Mouse (Mus musculus) ES-CJ7 (cell line): ENCODE measurements around the gene Myo15b.
A peak's percentile ranks its signal among the peaks of the same experiment; 100 is the strongest.

ENCODE experiments used
- DNase-seq: peaks from one replicate; pipeline ENCODE4 v3.0.0; 2011; ENCODE audit warnings: low read depth, low spot score

The Myo15b gene

DNA sequence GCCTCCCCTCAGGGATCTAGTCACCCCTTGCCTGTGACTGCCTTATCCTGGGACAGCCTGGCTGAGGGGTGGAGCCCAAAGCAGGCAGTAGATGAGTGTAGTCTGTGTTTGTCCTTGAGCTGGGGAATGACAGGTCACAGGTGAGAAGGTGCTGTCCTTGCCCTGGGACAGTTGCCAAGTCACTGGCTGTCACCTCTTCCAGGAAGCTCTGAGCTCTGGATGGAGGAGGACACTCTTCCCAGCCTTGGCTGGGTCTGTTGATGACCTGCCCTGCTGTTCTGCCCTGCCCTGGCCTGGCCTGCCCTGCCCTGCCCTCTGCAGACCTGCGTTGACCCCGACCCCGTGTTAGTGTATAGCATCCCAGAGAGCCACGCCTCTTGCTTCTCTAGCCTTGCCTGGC is 14.2 kb downstream of the Myo15b start:
- DNase-seq = no peak

DNA sequence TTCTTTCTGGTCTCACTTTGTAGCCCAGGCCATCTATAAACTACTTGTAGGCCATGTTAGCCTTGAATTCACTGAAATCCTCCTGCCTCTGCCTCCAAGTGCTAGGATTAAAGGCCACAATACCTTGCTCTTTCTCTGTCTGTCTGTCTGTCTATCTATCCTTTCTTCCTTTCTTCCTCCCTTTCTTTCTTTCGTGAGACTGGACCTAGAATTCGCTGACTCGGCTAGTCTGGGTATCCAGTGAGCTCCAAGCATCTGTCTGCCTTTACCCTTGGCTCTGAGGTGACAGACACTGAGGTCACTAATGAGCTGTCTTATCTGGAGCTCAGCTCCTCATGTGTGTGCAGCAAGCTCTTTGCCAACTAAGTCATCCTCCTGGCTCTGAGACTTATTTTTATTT is 17.7 kb downstream of the Myo15b start:
- DNase-seq = no peak

DNA sequence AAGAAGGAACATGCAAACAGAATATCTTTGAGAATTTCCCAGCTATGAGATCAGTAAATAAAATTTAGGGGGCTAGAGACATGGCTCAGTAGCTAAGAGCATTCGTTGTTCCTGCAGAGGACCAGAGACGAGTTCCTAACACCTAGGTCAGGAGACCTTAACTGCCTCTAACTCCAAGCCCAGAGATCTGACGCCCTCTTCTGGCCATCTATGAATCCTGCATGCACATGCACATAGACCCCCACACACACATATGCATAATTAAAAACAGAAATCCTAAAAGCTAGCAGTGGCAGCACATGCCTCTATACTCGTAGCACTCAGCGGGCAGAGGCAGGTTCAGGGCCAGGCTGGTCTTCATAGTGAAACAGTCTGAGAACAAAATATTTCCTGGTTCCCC is 18.2 kb downstream of the Myo15b start:
- peak; percentile 53 for DNase-seq

DNA sequence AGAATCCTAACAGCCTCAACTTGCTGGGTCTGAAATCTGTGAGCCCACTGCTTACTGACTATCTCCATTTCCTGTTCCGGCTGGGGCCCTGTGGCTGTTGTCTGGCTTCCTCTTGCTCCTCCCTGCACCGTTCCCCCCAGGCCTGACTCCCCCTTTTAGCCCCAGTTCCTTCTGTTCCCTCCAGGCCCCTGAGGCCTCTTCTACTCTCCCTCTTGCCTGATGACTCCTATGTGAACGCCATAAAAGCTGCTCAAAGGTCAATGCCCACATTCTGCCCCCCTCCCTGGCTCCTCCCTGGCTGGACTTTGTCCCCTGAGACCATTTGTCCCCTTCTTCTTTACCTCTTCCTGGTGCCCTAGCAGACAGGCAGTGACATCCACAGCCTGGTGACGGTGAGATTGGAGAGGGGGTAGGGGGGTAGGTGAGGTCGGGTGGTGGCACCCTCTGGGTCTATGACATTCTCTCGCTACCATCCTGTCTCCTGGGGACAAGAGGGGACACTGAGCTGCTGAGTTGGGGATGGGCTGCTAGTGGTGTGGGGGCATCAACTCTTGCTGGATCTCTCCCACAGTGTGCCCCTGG is 19.1 kb downstream of the Myo15b start:
- no peak for DNase-seq

DNA sequence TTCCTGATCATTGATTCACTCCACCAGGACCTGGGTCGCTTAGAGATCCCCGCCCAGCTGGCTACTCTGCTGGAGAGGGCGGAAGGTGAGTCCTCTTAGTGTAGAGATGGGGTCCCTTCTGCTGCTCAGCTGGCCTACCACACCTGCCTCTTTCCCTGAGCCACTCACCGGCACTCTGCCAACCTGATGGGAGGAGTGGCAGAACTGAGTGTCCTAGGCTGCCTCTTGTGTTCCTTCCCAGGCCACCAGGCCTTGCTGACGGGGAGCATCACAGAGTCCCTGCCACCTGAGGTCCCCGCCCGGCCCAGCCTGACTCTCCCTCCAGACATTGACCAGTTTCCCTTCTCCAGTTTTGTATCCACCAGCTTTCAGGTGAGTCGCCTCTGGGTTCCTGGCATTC is 19.9 kb downstream of the Myo15b start:
- no peak for DNase-seq

DNA sequence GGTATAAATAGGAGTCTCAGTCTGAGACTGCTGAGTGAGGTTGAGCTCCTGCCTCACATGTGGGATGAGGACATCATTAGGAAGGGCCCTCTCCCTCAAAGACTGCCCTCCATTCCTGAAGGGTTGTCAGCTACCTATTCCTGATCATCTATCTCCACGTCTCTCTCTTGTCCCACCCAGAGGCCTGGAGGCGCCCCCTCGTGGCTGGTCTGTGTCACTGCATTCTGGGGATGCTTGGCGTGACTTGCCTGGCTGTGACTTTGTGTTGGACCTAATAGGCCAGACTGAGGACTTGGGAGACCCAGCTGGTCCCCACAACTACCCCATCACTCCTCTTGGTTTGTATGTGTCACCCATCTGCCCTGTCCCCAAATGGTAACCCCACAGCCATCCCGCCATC is 22.8 kb downstream of the Myo15b start:
- peak; percentile 73 for DNase-seq

DNA sequence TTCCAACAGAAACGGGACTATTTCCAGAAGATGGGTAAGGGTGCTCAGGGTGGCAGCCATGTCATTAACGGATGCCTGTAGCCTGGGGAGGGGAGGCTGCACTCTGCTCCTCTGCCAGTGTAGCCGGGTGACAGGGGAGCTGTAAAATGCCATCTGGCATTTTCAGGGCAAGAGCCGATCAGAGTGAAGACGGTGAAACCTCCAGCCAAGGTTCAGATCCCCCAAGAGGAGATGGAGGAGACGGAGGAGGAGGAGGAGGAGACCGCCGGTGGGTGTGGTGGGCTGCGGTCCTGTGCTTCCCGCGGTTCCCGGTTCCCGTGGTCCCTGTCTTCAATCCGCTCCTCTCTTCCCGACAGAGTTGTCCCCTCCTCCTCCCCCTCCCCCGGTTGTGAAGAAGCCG is 25.0 kb downstream of the Myo15b start:
- DNase-seq = no peak

DNA sequence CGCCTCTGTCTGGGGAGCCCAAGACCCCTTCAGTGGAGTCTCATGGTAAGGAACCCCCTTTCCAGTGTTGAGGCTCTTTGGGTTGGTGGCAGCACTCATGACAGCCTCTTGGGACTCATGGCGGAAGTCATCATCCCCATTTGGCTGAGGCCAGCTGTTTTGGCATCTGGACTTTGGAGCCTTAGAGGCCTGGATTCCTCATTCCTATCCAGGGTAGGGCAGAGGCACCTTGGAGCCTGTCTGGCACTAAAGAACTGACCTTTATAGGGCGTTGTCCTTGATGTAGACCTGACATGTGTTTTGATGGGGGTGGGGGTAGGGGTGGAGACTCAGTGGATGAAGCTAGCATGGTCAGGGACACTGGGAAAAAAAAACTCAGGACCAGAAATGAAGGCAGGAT is 26.2 kb downstream of the Myo15b start:
- DNase-seq = peak; percentile 62

DNA sequence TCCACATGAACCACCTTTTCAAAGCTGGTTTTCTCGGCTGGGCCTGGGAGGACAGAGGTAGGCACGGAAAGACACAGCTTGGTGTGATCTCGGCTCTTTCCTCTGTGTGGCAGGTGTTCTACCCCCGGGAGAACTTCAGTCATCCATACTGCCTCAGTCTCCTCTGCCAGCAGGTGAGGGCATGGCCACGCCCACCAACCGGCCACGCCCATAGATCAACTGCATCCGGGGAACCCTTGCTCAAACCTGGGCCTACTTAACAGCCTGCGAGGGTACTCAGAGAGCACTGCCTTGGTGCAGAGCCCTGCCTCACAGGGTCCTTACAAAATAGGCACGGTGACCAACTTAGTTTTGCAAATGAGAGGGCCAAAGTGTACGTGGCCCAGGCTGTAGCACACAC is 27.1 kb downstream of the Myo15b start:
- DNase-seq = peak; percentile 75

DNA sequence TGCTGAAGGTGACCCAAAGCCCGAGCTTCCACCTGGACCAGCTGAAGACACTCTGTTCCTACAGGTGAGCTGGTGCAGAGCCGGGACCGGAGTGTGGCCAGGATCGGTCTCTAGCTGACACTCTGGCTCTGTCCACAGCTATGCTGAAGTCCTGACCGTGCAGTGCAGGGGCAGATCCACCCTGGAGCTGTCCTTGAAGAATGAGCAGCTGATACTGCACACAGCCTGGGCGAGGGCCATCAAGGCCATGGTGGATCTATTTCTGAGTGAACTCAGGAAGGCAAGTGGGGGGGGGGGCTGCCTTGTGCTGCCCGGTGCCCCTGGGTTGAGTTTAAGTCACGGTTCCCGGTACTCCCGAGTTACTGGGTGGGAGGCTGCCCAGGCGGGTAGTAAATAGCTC is 28.2 kb downstream of the Myo15b start:
- no peak for DNase-seq

DNA sequence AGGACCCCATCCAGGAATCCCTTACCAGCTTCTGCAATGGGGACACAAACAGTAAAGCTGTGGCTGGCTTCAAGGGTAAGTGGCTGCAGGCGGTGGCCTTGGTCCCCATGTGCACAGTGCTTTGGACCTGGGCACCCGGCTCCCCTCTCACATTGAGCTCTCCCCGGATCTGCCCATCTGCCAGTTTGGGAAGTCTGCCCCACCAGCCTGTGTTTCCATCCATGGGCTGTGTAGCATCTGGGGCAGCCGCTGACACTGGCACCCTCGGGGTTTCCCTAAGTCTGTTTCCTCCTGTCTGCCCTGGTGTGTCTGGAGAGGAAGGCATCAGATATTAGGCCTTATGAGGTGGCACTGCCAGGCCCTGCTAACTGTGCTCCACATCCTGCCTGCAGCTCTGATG is 29.8 kb downstream of the Myo15b start:
- DNase-seq = no peak

DNA sequence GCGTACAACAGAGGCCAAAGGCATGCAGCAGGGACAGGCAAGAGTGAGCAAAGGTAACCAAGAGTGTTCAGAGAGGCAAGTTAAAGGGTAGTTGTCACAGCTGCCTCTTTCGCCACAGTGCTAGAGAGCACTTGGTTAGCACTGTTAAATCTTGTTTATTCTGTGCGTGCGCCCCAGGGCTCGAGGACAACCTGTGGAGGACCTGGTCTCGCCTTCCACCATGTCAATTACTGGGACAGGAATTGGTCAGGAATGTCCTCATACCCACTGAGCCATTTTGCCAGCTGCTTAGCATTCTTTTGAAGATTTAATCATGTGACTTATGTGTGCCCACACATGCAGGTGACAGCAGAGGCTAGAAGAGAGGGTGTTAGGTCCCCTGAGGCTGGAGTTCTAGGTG is 31.0 kb downstream of the Myo15b start:
- DNase-seq = no peak

DNA sequence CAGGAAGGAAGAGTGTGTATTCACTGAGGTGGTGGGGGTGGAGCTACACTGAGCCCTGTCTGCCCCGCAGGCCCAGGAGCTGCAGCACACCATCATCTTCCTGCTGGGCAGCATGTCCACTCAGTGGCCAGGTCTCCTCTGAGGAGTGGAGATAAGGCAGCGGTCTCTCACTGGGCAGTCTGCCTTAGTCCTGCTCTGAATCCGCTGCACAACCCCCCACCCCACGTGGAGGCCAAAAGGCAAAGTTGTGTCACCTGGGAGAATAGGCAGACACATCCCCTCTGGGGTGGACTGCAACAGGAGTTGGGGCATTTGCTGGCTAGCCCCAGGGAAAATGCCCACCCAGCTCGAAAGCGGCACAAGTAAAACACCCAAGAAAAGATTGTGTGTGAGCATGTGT is 34.0 kb downstream of the Myo15b start:
- no peak for DNase-seq

DNA sequence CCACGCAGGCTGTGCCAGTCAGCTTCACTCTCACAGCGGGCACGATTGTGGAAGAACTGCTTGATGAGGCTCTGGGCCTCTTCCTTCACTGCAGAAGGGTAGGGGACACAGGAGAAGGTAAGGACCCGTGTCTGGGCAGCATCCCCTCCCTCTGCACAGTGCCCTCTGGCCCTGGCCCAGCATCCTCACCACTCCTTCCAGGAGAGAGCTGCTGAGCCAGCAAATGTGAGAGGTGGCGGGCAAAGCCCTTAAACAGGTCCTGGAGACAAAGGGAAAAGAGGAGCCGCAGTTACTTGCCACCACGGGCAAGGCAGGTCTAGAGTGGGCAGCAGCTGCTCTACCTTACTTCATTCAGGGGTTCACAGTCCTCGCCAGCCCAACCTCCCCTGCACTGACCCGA is 34.9 kb downstream of the Myo15b start:
- DNase-seq = no peak

DNA sequence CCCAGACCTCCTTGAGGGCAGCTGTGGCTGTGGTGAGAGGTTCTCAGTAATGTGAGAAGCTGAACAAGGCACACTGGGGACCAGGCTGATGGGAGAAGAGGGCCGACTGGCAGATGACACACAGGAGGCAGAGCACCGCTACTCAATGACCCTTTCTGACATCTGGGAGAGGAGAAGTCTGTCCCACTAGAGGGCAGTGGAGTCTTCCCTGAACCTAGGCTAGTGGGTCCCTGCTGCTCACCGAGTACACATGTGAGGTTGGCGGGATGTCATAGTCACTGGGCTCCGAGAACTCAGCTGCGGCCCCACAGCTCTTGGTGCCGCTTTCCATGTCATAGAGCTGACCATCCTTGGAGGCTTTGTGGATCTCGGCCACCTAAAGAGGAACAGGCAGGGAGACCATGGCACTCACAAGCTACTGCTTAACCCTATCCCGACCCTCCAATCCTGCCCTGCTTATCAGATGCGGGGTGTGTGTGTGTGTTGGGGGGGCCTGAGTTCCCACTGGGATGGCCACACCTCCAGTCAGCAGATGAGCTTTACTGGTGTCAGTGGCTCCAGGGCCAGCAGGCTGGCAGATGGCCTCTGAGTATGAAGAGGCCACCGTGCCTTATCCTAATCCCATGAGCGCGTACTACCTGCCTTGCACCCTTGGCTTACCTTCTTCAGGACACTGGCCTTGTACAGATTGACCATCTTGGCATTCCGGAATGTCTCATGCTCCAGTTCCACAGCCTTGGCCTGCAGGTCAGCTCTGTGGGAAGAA is 36.7 kb downstream of the Myo15b start:
- DNase-seq = peak; percentile 74

DNA sequence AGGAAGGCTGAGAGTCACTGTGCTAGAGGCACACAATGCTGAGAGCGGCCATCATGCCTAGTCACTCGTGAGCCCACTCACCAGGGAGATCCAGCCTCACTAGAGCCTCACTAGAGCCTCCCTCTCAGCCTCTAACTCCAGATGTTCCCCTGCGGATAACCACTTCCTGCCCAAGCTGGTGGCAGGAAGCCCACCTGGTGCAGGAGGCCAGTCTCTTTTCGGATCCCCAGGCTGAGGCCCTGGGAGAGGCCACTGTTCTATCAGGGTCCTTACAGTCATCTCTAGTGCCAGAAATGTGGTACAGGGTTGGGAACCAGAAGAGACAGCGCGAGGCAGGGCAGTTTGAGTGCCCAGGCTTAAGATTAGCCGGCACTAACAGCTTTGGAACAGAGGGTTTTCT is 40.2 kb downstream of the Myo15b start:
- DNase-seq = no peak

DNA sequence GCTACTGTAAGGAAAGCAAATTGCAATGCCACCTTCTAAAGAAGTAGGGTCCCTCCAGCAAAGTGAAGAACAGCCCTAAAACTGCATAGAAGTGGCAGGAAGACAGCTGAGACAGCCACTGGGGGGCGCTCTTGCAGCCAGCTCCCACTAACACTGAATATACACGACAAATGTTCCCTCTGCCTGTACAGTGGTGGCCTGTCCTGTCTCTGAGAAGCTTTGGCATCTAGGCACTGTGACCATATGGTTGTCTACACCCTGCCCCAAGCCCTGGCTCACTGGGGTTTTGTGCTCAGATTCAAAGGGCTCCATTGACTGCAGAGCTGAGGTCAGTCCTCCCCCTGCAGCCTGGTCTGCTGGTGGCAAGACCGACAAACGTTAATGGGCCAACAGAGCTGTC is 40.7 kb downstream of the Myo15b start:
- DNase-seq = peak; percentile 51

DNA sequence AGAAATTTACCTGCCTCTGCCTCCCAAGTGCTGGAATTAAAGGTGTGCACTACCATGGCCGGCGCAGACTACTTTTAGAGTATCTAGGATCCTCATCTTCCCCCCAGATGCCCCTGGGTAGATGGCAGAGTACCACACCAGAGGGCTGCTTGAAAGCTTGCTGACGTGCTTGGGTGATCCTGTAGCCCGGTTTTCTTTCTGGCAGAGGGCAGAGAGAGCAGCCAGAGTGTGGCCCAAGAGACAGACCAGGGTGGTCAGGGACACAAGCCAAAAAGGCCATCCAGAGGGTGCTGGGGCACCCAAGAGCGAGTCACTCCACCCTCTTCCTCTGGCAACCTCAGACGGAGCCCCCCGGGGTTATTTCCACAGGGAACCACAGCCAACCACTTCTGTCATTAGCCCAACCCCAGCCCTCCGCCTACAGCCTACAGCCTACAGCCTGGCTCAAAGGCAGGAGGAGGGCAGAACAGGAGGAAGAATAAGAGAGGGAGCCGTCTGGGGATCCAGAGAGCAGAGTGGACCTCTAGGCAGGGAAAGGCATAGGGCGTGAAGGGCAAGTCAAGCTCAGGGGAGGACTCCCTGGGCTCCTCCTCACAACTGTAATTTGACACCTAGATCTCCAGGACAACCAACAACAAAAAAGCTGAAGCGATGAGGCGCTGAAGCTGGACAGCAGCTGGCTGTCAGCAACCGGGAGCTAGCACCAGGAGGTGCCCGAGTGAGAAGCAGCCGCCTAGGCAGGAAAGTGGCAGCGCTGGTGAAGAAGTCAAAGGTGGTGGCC is 41.5 kb downstream of the Myo15b start, which contains the start of gene Smim5:
TSS of gene Smim5 (plus strand) at position 481 of the 781 bp plus-strand sequence.
- DNase-seq = peak; percentile 80

DNA sequence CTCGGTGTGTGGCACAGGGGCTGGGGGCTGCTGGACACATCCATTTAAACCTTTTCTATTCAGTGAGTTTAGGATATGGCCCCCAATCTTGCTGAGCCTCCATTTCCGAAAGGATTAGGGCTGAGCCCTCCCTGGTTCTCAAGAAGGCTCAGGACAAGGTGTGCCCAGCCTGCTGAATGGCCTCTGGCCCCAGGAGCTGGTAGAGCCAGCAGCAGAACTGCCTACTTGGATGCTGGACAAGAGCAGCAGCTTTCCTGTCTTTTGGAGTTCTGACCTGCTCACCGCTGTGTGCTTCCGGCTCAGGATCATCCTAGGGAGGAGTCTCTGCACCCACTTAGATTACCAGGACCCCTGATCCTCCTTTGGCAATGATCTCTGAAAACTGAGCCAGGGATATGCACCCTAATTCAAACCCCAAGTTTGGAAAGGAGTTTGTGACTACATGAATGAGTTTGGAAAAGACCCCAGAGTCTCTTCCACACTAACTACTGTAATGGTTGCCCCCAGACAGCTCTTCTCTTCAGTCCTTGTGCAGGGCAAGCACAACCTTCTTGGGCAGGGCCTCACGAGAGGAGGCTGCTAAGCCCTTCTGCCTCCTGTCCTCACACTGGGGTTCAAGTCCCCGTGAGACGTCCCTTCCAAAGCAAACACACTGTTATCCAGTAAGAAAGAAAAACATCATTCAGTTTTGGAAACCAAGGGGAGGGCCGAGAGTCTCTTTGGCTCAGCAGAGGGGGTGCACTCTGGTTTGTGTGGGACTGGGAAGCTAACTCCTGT is 42.5 kb downstream of the Myo15b start:
- no peak for DNase-seq

DNA sequence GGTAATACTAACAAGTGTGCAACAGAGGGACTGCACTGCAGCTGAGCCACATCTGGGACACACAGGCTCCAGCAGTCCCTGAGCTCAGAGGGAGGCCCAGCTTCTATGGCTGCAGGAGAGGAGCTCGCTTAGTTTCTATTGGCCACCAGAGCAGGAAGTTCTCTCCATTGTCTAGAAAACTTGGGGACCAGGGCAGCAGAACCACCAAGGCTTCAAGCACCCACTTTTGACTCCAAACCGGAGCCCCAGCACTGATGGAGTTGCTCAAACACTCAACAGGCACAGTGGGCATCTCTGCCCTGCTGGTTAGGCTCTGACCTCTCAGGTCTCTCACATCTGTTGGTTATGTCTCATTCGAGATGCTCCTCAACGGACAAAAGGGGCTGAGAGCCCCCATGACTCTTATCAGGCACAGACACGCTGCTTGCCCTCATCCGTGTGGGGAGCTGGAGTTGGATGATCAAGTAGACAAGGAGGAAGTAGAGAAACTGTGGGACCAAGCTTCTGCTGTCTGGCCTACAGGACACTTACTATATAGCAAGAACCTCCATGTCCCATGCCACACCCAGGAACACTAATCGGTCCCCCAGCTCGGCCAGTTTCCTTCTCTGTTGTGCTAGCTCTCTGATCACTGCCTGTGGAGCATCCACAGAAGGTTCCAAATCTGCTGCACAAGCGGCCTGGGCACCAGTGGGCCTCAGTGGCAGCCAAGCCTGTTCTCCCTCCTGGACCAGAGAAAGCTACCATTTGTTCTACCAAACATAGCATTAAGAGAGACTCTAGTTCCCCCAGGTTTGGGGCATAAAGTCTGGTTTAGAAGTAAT is 43.3 kb downstream of the Myo15b start:
- no peak for DNase-seq

DNA sequence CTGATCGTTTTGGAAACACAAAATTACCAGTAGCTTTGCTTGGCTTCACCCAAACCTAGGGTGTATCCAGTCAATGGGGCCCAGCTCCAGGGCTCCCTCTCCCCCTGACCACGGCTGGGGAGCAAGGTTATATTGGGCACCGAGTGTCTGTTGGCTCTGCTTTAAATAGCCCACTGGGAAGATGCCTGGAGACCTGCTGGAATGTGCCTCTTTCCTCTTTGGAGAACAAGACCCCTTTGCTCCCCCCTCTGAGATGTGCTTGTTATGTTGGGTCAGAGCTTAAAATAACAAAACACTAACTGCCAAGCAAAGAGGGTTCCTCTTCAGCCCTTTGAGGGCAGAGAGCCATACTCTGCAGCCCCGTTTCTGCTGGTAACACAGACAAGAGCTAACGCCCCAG is 44.0 kb downstream of the Myo15b start:
- no peak for DNase-seq
